Mouse (Mus musculus): Measurements from ENCODE around the gene Mien1. TPM values are rescaled to one million over a fixed set of nuclear protein-coding genes. Genes with fewer than 3 reads are reported as not detected.

Mien1 gene
- polyA plus RNA-seq, 1 experiment: 37.1 TPM

DNA sequence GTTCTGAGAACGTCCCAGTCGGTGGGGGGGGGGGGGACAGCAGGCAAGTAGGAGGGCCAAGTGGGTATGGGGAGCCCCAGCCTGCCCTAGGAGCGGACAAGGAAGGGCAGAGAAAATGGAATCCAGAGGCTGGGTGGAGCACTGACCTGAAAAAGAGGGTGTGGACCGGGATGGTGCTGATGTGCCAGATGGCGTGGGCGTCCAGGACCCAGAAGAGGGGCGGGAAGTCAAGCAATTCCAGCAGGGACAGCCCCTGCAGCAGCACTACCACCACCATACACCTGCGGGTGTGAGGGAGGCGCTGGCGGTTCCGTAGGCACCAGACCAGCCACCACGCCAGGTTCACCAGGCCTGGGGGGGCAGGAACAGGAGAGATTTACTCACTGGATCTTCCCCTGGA lies 48.6 kb downstream of the Mien1 start:
- Histone ChIP-seq H3K36me3 (ENCODE audit: control insufficient read depth, insufficient read depth, low read length) (no peaks in the 10 kb centered on the region), H3K27ac (ENCODE audit: insufficient read depth, low read length) (no peak overlapping the region), H3K27me3 (ENCODE audit: control insufficient read depth, insufficient read depth, low read length) (no peaks in the 10 kb centered on the region), H3K4me3 (ENCODE audit: extremely low read depth, insufficient read depth, insufficient read length) (no peak overlapping the region), H3K4me1 (ENCODE audit: control insufficient read depth, insufficient read depth, insufficient read length) (no peaks in the 10 kb centered on the region)
- TF ChIP-seq CTCF (IDR thresholded peaks at IDR 0.05; ENCODE audit: extremely low read depth, insufficient read depth, insufficient read length, insufficient replicate concordance): no peak
- TF ChIP-seq POLR2A (IDR thresholded peaks at IDR 0.05; ENCODE audit: low read depth, low read length): no peak
- WGBS: 94% methylated on average over 12 of the region's 12 CpGs
- no peak for DNase-seq (ENCODE audit: low read depth in 1 of 2, low spot score in 2 of 2)

DNA sequence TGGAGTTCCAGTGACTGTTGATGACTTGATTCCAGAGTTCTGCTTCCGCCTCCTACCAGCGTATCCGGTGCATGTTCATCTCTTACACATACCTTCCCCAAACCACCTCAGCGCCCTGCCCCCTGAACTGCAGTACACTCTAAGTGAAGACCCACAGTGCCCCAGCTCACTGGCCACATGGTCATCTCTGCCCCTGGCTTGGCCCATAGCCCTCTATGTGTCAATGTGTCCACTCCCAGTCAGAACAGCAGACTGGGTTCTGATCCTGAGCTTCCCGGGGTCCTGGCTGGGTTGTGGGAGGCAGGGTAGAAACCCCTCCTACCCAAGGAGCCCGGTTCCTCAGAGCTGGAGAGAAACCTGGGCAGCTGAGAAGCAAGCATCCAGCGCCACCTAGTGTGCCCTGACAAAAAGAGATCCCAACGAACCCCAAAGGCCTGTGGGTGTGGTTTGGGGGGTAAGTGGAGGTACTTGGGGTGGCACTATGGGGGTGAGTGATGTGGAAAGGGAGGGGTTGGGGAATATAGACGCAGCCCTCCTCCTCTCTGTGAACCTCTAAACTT lies 49.5 kb downstream of the Mien1 start:
- 18% methylated on average over 9 of the region's 9 CpGs for WGBS
- Histone ChIP-seq H3K27me3 (ENCODE audit: control insufficient read depth, insufficient read depth, low read length) (no peaks in the 10 kb centered on the region), H3K4me1 (ENCODE audit: control insufficient read depth, insufficient read depth, insufficient read length) (no peaks in the 10 kb centered on the region), H3K4me3 (ENCODE audit: extremely low read depth, insufficient read depth, insufficient read length) (no peak overlapping the region), H3K27ac (ENCODE audit: insufficient read depth, low read length) (no peak overlapping the region), H3K36me3 (ENCODE audit: control insufficient read depth, insufficient read depth, low read length) (no peaks in the 10 kb centered on the region)
- TF ChIP-seq POLR2A (IDR thresholded peaks at IDR 0.05; ENCODE audit: low read depth, low read length) (no peak), CTCF (IDR thresholded peaks at IDR 0.05; ENCODE audit: extremely low read depth, insufficient read depth, insufficient read length, insufficient replicate concordance) (peak; percentile 47; the same call in 1 of the 2 replicates)
- peak in 1 of 2 experiments; percentile 40 for DNase-seq (ENCODE audit: low read depth in 1 of 2, low spot score in 2 of 2)

DNA sequence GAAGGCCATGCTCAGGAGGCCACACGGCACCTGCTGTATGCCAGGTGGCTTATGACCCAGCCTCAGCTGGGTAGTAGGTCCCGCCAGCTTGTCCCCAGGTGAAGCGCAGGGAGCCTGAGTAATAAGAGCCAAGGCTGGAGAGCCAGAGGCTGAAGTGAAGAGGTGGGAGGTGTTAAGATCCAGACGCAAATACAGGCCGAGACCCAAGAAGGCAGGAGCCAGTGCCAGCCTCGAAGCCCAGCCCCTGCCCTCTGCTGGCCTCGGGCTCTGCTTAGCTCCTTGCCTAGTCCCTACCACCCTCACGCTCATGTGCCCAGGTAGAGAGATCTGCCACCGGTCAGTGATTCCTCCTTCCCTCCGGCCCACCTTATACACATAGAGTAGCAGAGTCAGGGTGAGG lies 50.5 kb downstream of the Mien1 start:
- H3K27me3 ChIP-seq (ENCODE audit: control insufficient read depth, insufficient read depth, low read length): no peaks in the 10 kb centered on the region
- 83% methylated on average over 10 of the region's 10 CpGs for whole genome bisulfite sequencing
- TF ChIP-seq CTCF (IDR thresholded peaks at IDR 0.05; ENCODE audit: extremely low read depth, insufficient read depth, insufficient read length, insufficient replicate concordance): no peak
- TF ChIP-seq POLR2A (IDR thresholded peaks at IDR 0.05; ENCODE audit: low read depth, low read length): no peak
- H3K4me3 ChIP-seq (ENCODE audit: extremely low read depth, insufficient read depth, insufficient read length): no peak overlapping the region
- no peak for DNase-seq (ENCODE audit: low read depth in 1 of 2, low spot score in 2 of 2)
- H3K4me1 ChIP-seq (ENCODE audit: control insufficient read depth, insufficient read depth, insufficient read length): no peaks in the 10 kb centered on the region
- H3K27ac ChIP-seq (ENCODE audit: insufficient read depth, low read length): no peak overlapping the region
- no peaks in the 10 kb centered on the region for H3K36me3 ChIP-seq (ENCODE audit: control insufficient read depth, insufficient read depth, low read length)

Other genes with a start within 250 kb of the Mien1 start
- gene Med1, start 245.7 kb downstream of the Mien1 start, polyA plus RNA-seq (2012; rRNA removed): 8.8 and 9.2 TPM in 2 replicates
- gene Cdk12, start 235.9 kb downstream of the Mien1 start, polyA plus RNA-seq (2012; rRNA removed): 12.4 and 12.7 TPM in 2 replicates
- gene Neurod2, start 109.3 kb downstream of the Mien1 start, polyA plus RNA-seq (2012; rRNA removed): not detected in 2 replicates
- gene Ppp1r1b, start 90.6 kb downstream of the Mien1 start, polyA plus RNA-seq (2012; rRNA removed): 0.27 and 0.44 TPM in 2 replicates
- 70.7 and 80.2 TPM in 2 replicates for gene Stard3, start 80.6 kb downstream of the Mien1 start, polyA plus RNA-seq (2012; rRNA removed)
- gene Tcap, start 55.2 kb downstream of the Mien1 start, polyA plus RNA-seq (2012; rRNA removed): 0.42 and 0.43 TPM in 2 replicates
- 0.07 TPM in 1 of 2 replicates, not detected in the other for gene Pnmt, start 52.5 kb downstream of the Mien1 start, polyA plus RNA-seq (2012; rRNA removed)
- gene Pgap3, start 38.5 kb downstream of the Mien1 start, polyA plus RNA-seq (2012; rRNA removed): 17.7 and 19.8 TPM in 2 replicates
- gene Erbb2, start 26.5 kb downstream of the Mien1 start, polyA plus RNA-seq (2012; rRNA removed): 4.0 and 5.5 TPM in 2 replicates
- 1.1 and 1.2 TPM in 2 replicates for gene Grb7, start 7.4 kb upstream of the Mien1 start, polyA plus RNA-seq (2012; rRNA removed)
- 104 and 113 TPM in 2 replicates for gene Ikzf3, start 107.0 kb upstream of the Mien1 start, polyA plus RNA-seq (2012; rRNA removed)
- gene Zpbp2, start 112.1 kb upstream of the Mien1 start, polyA plus RNA-seq (2012; rRNA removed): 1.2 TPM in 2 replicates
- gene Ormdl3, start 148.4 kb upstream of the Mien1 start, polyA plus RNA-seq (2012; rRNA removed): 37.4 and 42.9 TPM in 2 replicates
- not detected in 2 replicates for gene Lrrc3c, start 159.3 kb upstream of the Mien1 start, polyA plus RNA-seq (2012; rRNA removed)
- not detected in 2 replicates for gene Gm12355, start 186.7 kb upstream of the Mien1 start, polyA plus RNA-seq (2012; rRNA removed)
- gene Gsdma3, start 187.4 kb upstream of the Mien1 start, polyA plus RNA-seq (2012; rRNA removed): not detected in 2 replicates
- not detected in 2 replicates for gene Gsdma2, start 207.8 kb upstream of the Mien1 start, polyA plus RNA-seq (2012; rRNA removed)
- not detected in 2 replicates for gene Gsdma, start 225.4 kb upstream of the Mien1 start, polyA plus RNA-seq (2012; rRNA removed)
- gene Psmd3, start 243.6 kb upstream of the Mien1 start, polyA plus RNA-seq (2012; rRNA removed): 83.1 and 107 TPM in 2 replicates

Measured in spleen, adult 2 months (tissue).